Mouse (Mus musculus): Measurements from ENCODE around the gene Gm21973.

DNA sequence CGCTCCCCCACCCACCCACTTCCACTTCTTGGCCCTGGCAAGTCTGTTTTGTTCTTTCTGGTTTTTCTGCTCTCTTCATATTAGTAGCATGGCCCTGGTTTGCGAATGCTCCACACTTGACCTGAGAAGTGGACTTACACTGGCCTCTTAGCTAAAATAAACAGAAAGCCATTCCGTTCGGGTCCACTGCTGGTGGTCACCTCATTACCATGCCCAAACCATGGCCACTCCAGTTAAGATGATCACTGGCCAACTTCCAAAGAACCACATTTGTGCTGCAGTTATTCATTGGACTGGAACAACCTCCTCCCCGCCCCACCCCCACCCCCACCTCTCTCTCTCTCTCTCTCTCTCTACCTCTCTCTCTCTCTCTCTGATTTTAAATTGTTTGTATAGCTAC, 43.6 kb upstream of the Gm21973 start:
- TF ChIP-seq MAFK (IDR thresholded peaks at IDR 0.05; ENCODE audit: insufficient read depth, low read depth, low read length) (no peak), HCFC1 (IDR thresholded peaks at IDR 0.05; ENCODE audit: borderline replicate concordance, insufficient read depth, low read length) (no peak), ZNF384 (IDR thresholded peaks at IDR 0.05; ENCODE audit: low read depth, low read length) (no peak), ZC3H11A (IDR thresholded peaks at IDR 0.05; ENCODE audit: borderline replicate concordance, low read depth, low read length) (no peak), CHD2 (IDR thresholded peaks at IDR 0.05; ENCODE audit: low read depth, low read length) (no peak)

Measured in ES-E14 (cell line).